Mouse (Mus musculus): Measurements from ENCODE around the gene Gm13285.
"Not testable (repeated sequence)": the region's sequence is repeated elsewhere in the genome, so short reads cannot be mapped to it uniquely, and the experiment has no call there.

The Gm13285 gene

DNA sequence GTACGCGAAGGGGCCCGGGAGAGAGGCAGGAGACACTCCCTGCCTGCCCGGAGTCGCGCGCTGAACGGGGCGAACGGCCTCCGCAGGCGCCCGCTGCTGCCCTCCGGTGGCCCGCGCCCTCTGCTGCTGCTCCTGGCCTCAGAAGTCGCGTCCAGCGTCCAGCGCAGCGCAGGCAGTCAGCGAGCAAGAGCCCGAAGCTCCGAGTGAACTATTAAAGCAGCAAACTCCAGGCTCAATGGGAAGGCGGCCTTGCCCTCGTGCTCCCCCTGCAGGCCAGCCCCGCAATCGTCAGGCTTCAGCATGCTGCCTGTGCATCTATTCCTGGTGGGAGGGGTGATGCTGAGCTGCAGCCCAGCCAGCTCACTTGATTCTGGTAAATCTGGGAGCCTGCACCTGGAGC is 2.4 kb upstream of the Gm13285 start, which contains the start of gene Gm13279:
Gene Gm13279, plus strand, starts transcription at position 301 of the 400 bp plus-strand sequence.
- DNase-seq, result not testable (repeated sequence)

- DNase-seq, result not testable (repeated sequence)
Measured at GRCm38 (mm10) chr4:88802954-88803353, 3.5 kb downstream of the Gm13285 start, which contains the start of gene Gm13287. Gene Gm13287, plus strand, starts transcription at chr4:88803254.

GRCm38 (mm10) chr4:88805231-88805630 is 5.8 kb downstream of the Gm13285 start, which contains the start of gene Gm13288:
Gene Gm13288, plus strand, starts transcription at chr4:88805531.
- not testable (repeated sequence) for DNase-seq

DNA sequence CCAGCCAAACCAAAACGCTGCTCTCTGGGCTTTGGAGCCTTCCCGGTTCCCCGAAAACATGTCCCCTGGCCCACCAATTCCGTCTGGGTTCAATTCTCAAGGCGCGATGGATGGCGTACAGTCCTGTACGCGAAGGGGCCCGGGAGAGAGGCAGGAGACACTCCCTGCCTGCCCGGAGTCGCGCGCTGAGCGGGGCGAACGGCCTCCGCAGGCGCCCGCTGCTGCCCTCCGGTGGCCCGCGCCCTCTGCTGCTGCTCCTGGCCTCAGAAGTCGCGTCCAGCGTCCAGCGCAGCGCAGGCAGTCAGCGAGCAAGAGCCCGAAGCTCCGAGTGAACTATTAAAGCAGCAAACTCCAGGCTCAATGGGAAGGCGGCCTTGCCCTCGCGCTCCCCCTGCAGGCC is 6.3 kb downstream of the Gm13285 start:
- DNase-seq, result not testable (repeated sequence)

DNA sequence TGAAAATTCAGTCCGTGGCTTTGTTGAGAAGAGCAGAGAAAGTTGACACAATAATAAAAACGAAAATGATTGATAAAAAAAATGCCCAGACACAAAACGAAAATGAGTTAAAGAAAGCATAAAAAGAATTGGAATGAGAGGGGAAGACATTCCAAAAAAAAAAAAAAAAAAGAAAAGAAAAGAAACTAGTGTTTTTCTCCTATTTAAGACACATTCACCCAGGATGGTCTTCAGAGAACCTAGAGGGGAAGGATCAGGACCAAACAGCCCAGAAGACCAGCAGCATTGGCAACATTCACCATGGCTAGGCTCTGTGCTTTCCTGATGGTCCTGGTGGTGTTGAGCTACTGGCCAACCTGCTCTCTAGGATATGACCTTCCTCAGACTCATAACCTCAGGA is 16.5 kb downstream of the Gm13285 start, which contains the start of gene Ifna7:
Gene Ifna7, plus strand, starts transcription at position 301 of the 400 bp plus-strand sequence.
- DNase-seq, result no peak

DNA sequence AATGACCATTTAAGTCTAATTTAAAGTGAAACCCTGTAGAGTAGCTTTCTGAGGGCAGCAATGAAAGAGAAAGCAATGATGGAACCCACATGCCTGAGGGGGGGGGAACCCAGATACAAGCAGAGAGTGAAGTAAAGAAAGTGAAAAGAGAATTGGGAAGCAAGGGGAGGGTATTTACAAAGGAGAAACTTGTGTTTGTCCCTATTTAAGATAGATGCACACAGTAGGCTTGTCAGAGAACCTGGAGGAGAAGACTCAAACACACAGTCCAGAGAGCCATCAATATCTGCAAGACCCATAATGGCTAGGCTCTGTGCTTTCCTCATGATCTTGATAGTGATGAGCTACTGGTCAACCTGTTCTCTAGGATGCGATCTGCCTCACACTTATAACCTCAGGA is 20.2 kb downstream of the Gm13285 start, which contains the start of gene Ifna11:
Gene Ifna11, plus strand, starts transcription at position 301 of the 400 bp plus-strand sequence.
- no peak for DNase-seq

GRCm38 (mm10) chr4:88822995-88823394 is 23.5 kb downstream of the Gm13285 start:
- no peak for DNase-seq

DNA sequence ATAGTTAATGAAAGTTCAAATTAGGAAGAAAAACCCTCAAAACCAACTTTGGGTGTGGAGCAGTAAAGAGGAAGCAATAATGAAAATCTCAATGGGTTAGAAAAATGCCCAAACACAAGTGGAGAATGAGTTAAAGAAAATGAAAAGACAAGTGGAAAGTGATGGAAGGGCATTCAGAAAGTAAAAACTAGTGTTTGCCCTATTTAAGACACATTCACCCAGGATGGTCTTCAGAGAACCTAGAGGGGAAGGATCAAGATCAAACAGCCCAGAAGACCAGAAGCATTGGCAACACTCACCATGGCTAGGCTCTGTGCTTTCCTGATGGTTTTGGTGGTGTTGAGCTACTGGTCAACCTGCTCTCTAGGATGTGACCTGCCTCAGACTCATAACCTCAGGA is 27.7 kb downstream of the Gm13285 start, which contains the start of gene Ifna6:
Gene Ifna6, plus strand, starts transcription at position 301 of the 400 bp plus-strand sequence.
- not testable (repeated sequence) for DNase-seq

GRCm38 (mm10) chr4:88830523-88830922 is 31.1 kb downstream of the Gm13285 start:
- no peak for DNase-seq

- DNase-seq, result not testable (repeated sequence)
Measured at GRCm38 (mm10) chr4:88835225-88835624, 35.8 kb downstream of the Gm13285 start, which contains the start of gene Ifna5. Gene Ifna5, plus strand, starts transcription at chr4:88835525.

DNA sequence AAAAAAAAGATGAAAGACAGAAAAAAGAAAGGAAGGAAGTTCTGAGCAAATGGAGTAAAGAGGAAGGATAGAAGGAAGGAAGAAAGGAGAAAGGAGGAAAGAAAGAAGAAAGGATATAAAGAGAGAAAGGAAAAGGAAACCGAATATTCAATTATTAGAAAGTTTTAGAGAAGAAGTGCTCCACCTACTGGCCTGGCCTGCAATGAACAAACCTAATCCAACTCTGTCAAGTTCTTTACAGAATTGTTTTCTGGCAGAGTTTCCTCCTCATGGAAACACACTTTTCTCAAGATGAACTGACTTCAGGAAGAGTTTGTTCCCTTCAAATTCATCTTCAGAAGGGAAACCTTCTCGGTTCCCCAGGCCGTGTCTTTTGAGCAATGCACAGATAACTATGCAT is 39.4 kb downstream of the Gm13285 start:
- DNase-seq, result no peak

- DNase-seq, result no peak
Measured at GRCm38 (mm10) chr4:88840058-88840457, 40.6 kb downstream of the Gm13285 start.

DNA sequence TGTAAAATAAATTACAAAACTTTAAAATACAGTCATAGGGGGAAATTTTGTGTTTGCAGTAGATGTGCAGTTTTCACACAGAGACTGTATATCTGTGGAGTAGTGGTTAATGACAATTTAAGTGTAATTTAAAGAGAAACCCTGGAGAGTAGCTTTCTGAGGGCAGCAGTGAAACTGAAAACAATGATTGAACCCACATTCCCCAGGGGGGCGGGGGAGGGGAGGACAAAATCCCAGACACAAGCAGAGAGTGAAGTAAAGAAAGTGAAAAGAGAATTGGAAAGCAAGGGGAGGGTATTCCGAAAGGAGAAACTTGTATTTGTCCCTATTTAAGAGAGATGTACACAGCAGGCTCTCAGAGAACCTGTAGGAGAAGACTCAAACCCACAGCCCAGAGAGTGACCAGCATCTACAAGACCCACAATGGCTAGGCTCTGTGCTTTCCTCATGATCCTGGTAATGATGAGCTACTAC is 42.0 kb downstream of the Gm13285 start, which contains the start of gene Ifna4:
Gene Ifna4, plus strand, starts transcription at position 424 of the 474 bp plus-strand sequence.
- no peak for DNase-seq

- no peak for DNase-seq
Measured at GRCm38 (mm10) chr4:88845334-88845733, 45.9 kb downstream of the Gm13285 start.

DNA sequence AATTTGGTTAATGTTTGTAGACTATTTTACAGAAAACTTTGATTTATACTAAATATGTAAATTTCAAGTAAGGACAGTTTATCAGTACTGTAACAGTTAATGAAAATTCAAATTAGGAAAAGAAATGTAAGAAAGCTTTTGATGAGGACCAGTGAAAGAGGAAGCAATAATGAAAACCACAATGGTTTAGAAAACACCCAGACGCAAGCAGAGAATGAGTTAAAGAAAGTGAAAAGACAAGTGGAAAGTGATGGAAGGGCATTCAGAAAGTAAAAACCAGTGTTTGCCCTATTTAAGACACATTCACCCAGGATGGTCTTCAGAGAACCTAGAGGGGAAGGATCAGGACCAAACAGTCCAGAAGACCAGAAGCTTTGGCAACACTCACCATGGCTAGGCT is 50.2 kb downstream of the Gm13285 start, which contains the start of gene Ifna1:
Gene Ifna1, plus strand, starts transcription at position 390 of the 400 bp plus-strand sequence.
- no peak for DNase-seq
